Mouse (Mus musculus): Measurements from ENCODE around the gene Nxph4.

The Nxph4 gene

GRCm38 (mm10) chr10:127542084-127542483 is 7.7 kb upstream of the Nxph4 start:
- DNase-seq, result peak; percentile 74

- DNase-seq, result no peak
Measured at GRCm38 (mm10) chr10:127541510-127541909, 7.2 kb upstream of the Nxph4 start.

GRCm38 (mm10) chr10:127537854-127538583 is 3.7 kb upstream of the Nxph4 start:
- DNase-seq, result peak; percentile 84

- DNase-seq, result no peak
Measured at GRCm38 (mm10) chr10:127536586-127537314, 2.4 kb upstream of the Nxph4 start.

- DNase-seq, result no peak
Measured at GRCm38 (mm10) chr10:127534929-127535384, 598 bp upstream of the Nxph4 start.

GRCm38 (mm10) chr10:127531548-127531947 is 2.8 kb downstream of the Nxph4 start:
- no peak for DNase-seq

- DNase-seq, result no peak
Measured at GRCm38 (mm10) chr10:127530945-127531344, 3.4 kb downstream of the Nxph4 start.

GRCm38 (mm10) chr10:127527481-127527880 is 6.9 kb downstream of the Nxph4 start:
- no peak for DNase-seq

GRCm38 (mm10) chr10:127526681-127527080 is 7.7 kb downstream of the Nxph4 start:
- DNase-seq, result peak; percentile 79

- no peak for DNase-seq
Measured at GRCm38 (mm10) chr10:127526048-127526447, 8.3 kb downstream of the Nxph4 start.

- DNase-seq, result no peak
Measured at GRCm38 (mm10) chr10:127524646-127525255, 9.6 kb downstream of the Nxph4 start.

GRCm38 (mm10) chr10:127522088-127522581 is 12.2 kb downstream of the Nxph4 start, which contains the start of gene Shmt2:
TSS of gene Shmt2 (minus strand) at chr10:127522444.
- DNase-seq, result peak; percentile 84

- no peak for DNase-seq
Measured at GRCm38 (mm10) chr10:127521611-127522080, 12.7 kb downstream of the Nxph4 start.

GRCm38 (mm10) chr10:127520714-127521357 is 13.5 kb downstream of the Nxph4 start:
- DNase-seq, result peak; percentile 22

- peak; percentile 51 for DNase-seq
Measured at GRCm38 (mm10) chr10:127519903-127520713, 14.3 kb downstream of the Nxph4 start.

- DNase-seq, result peak; percentile 52
Measured at GRCm38 (mm10) chr10:127519041-127519701, 15.2 kb downstream of the Nxph4 start.

GRCm38 (mm10) chr10:127517941-127518340 is 16.4 kb downstream of the Nxph4 start:
- no peak for DNase-seq

GRCm38 (mm10) chr10:127516576-127517260 is 17.6 kb downstream of the Nxph4 start:
- DNase-seq, result no peak

- no peak for DNase-seq
Measured at GRCm38 (mm10) chr10:127515983-127516459, 18.3 kb downstream of the Nxph4 start.

- no peak for DNase-seq
Measured at GRCm38 (mm10) chr10:127515271-127515982, 18.9 kb downstream of the Nxph4 start.
